Mouse (Mus musculus) hindbrain, embryonic 16.5 days (tissue): ENCODE data around the gene Trim71. TPM values are rescaled to one million over a fixed set of nuclear protein-coding genes. Genes with fewer than 3 reads are reported as not detected.

Source experiments
- ATAC-seq: fragments of 200-750 bp; cut with Nextera tagmentation; 2 replicates; pipeline ENCODE4 v1.8.0; 2017; ENCODE audit warnings: moderate TSS enrichment, moderate library complexity
- H3K27ac ChIP-seq: fragments of 300-500 bp; sonication (generic); 2 replicates; pipeline ENCODE4 v1.5.1; 2014; ENCODE audit warnings: low read depth, mild to moderate bottlenecking, control low read depth, low read length, moderate library complexity
- H3K27me3 ChIP-seq: fragments of 300-500 bp; sonication (generic); replicated peaks from 2 replicates; pipeline ENCODE4 v1.6.1; 2014; ENCODE audit warnings: low read length; ENCODE audit not compliant: control insufficient read depth, insufficient read depth
- H3K36me3 ChIP-seq: fragments of 300-500 bp; sonication (generic); 2 replicates; pipeline ENCODE4 v1.6.1; 2014; ENCODE audit warnings: mild to moderate bottlenecking, low read length, moderate library complexity, mixed read lengths; ENCODE audit not compliant: control insufficient read depth, insufficient read depth
- H3K4me1 ChIP-seq: fragments of 300-500 bp; sonication (generic); 2 replicates; pipeline ENCODE4 v1.6.1; 2014; ENCODE audit warnings: low read depth, low read length; ENCODE audit not compliant: control insufficient read depth, insufficient read depth
- H3K4me2 ChIP-seq: fragments of 300-500 bp; sonication (generic); 2 replicates; pipeline ENCODE4 v1.6.1; 2014; ENCODE audit warnings: mild to moderate bottlenecking, low read length, control low read depth, moderate library complexity
- H3K4me3 ChIP-seq: fragments of 300-500 bp; sonication (generic); 2 replicates; pipeline ENCODE4 v1.5.1; 2014; ENCODE audit warnings: mild to moderate bottlenecking, low read length, control low read depth, moderate library complexity
- H3K9ac ChIP-seq: fragments of 300-500 bp; sonication (generic); 2 replicates; pipeline ENCODE4 v1.6.1; 2014; ENCODE audit warnings: low read depth, mild to moderate bottlenecking, control low read depth, low read length, moderate library complexity
- H3K9me3 ChIP-seq: fragments of 300-500 bp; sonication (generic); 2 replicates; pipeline ENCODE4 v1.6.1; 2014; ENCODE audit warnings: mild to moderate bottlenecking, low read length, moderate library complexity; ENCODE audit not compliant: control insufficient read depth
- WGBS: fragments of 180-500 bp; shearing (Covaris S2); extraction: QIAGEN DNeasy Blood & Tissue Kit; methylation state at CpG from one replicate; pipeline ENCODE4 v1.1.7; 2014; 5-methylcytosine and 5-hydroxymethylcytosine counted together
- polyA plus RNA-seq: library from polyadenylated mRNA; unstranded; fragments of >200 nt; fragmentation: Nextera tagmentation; extraction: Ambion mirVana; gene quantifications from 2 replicates; pipeline ENCODE4 v1.2.1, GENCODE M21; 2015

Trim71 gene
- polyA plus RNA-seq, 1 experiment from 2014 or later: 0.14 TPM

DNA sequence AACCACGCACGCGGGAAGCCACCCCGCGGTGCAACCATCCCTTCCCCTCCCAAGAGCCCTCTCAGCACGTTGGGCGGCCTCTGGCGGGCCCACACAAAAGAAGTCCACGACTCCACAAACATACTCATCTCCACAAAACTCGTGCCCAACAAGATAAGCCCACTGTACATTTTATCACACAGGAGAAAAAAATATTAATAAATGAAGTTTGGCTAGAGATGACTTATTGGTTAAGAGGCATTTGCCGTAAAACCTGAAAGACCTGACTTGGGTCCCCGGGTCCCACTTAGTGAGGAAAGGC, 2.5 kb downstream of the Trim71 start:
- Histone ChIP-seq H3K9me3 (no peaks in the 10 kb centered on the region), H3K4me2 (peak overlapping the region; percentile 70), H3K4me1 (peaks cover 25% of the 10 kb centered on the region), H3K27ac (no peak overlapping the region), H3K9ac (no peak overlapping the region), H3K4me3 (peak overlapping the region; percentile 59), H3K36me3 (no peaks in the 10 kb centered on the region), H3K27me3 (peaks cover 40% of the 10 kb centered on the region)
- no peak for ATAC-seq
- under 1% methylated on average over 12 of the region's 12 CpGs for WGBS

DNA sequence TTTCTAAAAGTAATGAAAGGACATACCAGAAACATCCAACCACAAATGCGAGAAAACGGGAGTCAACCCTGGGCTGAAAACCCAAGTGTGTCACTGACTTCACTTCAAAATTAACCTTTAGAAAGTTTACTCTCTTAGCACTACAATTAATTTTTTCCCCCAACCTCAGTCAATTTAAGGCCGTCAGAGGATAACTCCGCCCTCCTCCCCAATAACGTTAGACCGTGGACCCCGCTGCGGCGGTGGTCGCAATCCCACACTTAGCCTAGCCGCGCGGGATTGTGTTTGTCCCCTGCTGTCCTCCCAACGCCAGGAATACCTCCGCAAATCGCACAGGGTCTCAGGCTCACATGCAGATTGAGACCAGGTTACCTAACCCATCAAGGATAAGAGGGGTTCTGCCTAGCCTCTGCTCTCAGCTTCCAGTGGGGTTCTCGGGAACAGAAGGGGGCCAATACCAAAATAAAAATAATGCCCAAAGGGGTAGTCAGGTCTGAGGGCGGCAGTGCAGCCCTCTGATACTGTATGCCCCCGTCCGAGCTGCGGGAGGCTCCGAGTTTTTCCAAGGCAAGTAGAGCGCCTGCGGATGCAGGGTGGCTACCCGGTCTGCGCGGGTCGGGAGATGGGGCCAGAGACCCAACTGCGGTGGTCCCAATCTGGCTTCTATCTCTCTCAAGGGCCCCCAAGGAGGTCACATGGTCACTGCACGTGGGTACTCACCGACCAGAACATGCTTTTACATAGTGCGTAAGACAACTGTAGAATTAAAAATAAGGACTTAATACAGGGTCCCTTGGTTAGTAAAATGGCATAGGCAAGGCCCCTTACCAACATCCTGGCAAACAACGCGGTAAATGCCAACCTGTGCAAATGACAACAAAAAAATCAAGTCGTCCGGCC, 3.1 kb downstream of the Trim71 start:
- Histone ChIP-seq H3K9me3 (no peaks in the 10 kb centered on the region), H3K4me2 (peak overlapping the region; percentile 70), H3K4me1 (peaks cover 25% of the 10 kb centered on the region), H3K36me3 (no peaks in the 10 kb centered on the region), H3K27ac (no peak overlapping the region), H3K4me3 (peak overlapping the region; percentile 59), H3K9ac (no peak overlapping the region), H3K27me3 (peaks cover 40% of the 10 kb centered on the region)
- WGBS: 2% methylated on average over 36 of the region's 36 CpGs
- no peak for ATAC-seq

DNA sequence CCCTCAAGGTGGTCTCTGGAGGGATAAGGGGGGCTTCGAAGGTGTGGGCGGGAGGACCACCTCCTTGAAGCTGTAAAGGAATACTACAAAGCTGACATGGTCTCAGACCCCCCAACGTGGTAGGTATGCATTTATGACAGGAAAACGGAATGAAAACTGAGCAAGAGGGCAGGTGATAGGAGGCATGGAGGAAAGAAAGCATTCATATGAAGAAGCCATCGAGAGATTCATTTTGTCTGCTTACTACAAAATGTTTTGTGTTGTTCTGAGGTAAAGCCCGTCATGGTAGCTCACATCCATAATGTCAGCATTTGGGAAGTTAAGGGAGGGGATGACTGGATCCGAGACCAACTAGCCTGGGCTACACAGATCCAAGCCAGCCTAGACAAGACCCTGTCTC, 4.0 kb downstream of the Trim71 start:
- H3K27me3 ChIP-seq: peaks cover 40% of the 10 kb centered on the region
- 19% methylated on average over 7 of the region's 7 CpGs for WGBS
- H3K4me1 ChIP-seq: peaks cover 25% of the 10 kb centered on the region

DNA sequence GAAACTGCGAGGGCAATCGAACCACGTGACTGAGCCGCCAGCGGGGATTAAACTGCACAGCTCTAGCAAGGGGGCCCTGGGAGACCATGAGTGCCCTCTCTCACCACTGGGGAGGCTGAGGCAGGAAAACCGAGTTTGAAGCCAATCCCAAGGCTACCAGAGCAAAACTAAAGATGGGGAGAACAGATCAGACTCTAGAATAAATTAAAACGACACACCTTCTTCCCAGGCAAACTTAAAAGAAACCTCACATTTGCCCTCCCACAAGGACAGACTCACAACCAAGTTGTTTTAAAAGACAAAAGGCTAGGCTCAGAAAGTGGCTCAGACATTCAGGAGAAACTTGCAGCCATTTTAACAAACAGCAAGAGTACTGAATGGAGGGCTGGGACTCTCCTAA, 7.1 kb downstream of the Trim71 start:
- no peak for ATAC-seq
- peaks cover 22% of the 10 kb centered on the region for H3K27me3 ChIP-seq
- H3K4me2 ChIP-seq: no peak overlapping the region
- H3K27ac ChIP-seq: no peak overlapping the region
- H3K9ac ChIP-seq: no peak overlapping the region
- WGBS: 17% methylated on average over 7 of the region's 7 CpGs
- H3K4me1 ChIP-seq: peaks cover 16% of the 10 kb centered on the region
- H3K4me3 ChIP-seq: no peak overlapping the region
- H3K9me3 ChIP-seq: no peaks in the 10 kb centered on the region
- H3K36me3 ChIP-seq: no peaks in the 10 kb centered on the region

More for the DNA sequence above, 4.0 kb downstream of the Trim71 start:
- Histone ChIP-seq H3K9ac (no peak overlapping the region), H3K4me3 (no peak overlapping the region), H3K27ac (no peak overlapping the region), H3K9me3 (no peaks in the 10 kb centered on the region), H3K36me3 (no peaks in the 10 kb centered on the region), H3K4me2 (no peak overlapping the region)
- no peak for ATAC-seq

DNA sequence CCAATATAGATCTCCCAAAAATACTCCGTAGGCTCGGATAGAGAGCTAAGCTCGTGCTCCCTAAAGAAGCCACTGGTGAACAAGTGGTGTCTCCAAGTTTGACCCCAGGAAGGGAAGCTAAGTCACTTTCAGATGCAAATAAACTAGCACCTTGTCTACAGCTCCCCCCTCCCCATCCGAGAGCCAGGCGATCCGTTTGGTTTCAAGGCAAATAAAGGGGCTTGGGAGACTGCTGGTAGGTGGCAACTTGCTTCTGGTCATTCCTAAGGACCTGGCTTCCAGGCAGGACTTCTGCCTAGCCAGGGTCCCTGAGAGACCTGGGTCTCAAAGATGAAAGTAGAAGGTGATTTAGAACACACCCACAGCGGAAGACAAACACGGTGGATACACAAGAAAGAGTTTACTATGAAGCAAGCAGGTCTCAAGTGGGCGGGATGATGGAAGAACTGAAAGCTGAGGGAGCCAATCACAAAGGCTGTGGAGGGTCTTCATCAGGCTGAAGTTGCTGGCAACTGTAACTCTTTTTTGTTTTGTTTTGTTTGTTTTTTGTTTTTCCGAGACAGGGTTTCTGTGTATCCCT, 7.8 kb downstream of the Trim71 start:
- Histone ChIP-seq H3K27ac (no peak overlapping the region), H3K4me2 (no peak overlapping the region), H3K4me1 (peaks cover 12% of the 10 kb centered on the region), H3K27me3 (peaks cover 15% of the 10 kb centered on the region), H3K36me3 (no peaks in the 10 kb centered on the region), H3K9me3 (no peaks in the 10 kb centered on the region), H3K4me3 (no peak overlapping the region), H3K9ac (no peak overlapping the region)
- 39% methylated on average over 10 of the region's 10 CpGs for WGBS
- ATAC-seq: no peak

DNA sequence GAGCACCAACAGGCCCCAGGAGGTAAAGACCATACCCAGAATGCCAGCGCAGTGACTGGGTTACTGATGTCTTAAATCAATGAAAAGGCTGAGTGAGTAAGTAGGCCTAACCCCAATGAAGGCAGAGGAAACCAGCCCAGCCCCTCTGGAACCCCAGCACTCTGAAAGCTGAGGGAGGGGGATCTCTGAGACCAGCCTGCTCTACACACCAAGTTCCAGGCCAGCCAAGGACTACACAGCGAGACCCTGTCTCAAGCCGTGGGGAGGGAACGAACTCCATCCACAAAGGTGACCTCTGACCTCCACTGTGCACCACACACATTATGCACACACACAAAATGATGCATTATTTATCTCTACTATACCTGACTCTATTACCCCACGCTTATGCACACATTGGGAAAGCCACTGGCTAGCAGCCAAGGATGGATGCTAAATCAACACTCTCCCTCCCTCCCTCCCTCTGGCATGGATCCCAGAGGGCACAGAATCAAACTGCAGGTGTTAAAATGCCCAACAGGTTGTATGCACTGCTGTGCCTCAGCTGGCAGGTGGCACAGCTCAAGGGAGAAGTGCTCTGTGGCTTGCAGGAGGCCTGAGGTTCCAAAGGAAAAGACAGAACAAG, 9.7 kb downstream of the Trim71 start:
- peaks cover 4% of the 10 kb centered on the region for H3K27me3 ChIP-seq
- peak; percentile 9; the same call in 1 of the 2 replicates for ATAC-seq
- WGBS: 50% methylated on average over 5 of the region's 5 CpGs

DNA sequence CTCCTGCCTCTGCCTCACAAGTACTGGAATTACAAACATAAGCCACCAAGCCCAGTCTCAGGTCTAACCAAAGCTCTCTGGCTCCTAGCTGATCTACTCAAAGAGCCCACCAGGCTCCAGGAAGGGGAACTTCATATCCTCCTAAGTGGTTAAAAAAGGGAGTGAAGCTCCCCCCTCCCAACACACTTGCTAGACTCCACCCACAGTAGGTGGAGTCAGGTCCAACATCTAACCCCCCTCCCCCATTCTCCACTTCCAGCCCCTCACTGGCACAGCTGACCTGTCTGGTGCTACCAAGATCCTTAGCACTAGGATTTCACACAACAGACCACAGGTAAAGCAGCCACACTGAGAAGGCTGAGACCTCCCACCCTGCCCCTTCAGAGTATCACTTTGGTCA, 10.3 kb downstream of the Trim71 start:
- no peak overlapping the region for H3K4me2 ChIP-seq
- no peak overlapping the region for H3K27ac ChIP-seq
- H3K4me1 ChIP-seq: peaks cover 7% of the 10 kb centered on the region; the same call in 1 of the 2 replicates
- no peaks in the 10 kb centered on the region for H3K9me3 ChIP-seq
- no peaks in the 10 kb centered on the region for H3K36me3 ChIP-seq
- H3K4me3 ChIP-seq: no peak overlapping the region
- no peak overlapping the region for H3K9ac ChIP-seq
- ATAC-seq: no peak
- peaks cover 3% of the 10 kb centered on the region for H3K27me3 ChIP-seq

More for the DNA sequence above, 9.7 kb downstream of the Trim71 start:
- Histone ChIP-seq H3K4me2 (no peak overlapping the region), H3K9ac (no peak overlapping the region), H3K4me3 (no peak overlapping the region), H3K9me3 (no peaks in the 10 kb centered on the region), H3K36me3 (no peaks in the 10 kb centered on the region), H3K4me1 (peaks cover 7% of the 10 kb centered on the region; the same call in 1 of the 2 replicates), H3K27ac (no peak overlapping the region)

DNA sequence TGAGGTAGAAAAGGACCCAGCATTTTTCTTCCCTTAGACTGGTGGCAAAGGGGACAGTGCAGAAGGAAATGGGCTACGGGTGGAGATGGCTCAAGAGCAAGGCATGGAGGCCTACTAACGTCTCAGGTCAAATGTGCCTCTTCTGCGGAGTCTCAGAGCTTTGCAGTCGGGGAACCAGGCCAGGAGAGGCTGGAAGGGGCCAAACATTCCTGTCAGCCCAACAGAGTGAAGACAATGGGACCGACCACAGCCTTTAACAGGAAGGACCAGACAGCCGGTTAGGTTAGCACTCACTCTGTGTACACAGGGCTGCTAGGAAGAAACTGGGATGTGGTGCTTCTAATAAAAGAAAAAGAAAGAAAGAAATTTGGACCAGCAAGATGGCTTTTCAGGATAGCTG, 14.1 kb downstream of the Trim71 start:
- no peak overlapping the region for H3K4me3 ChIP-seq
- WGBS: 15% methylated on average over 6 of the region's 6 CpGs
- no peaks in the 10 kb centered on the region for H3K36me3 ChIP-seq
- no peak overlapping the region for H3K4me2 ChIP-seq
- no peak overlapping the region for H3K27ac ChIP-seq
- no peaks in the 10 kb centered on the region for H3K9me3 ChIP-seq
- H3K4me1 ChIP-seq: peaks cover 7% of the 10 kb centered on the region; the same call in 1 of the 2 replicates
- H3K27me3 ChIP-seq: no peaks in the 10 kb centered on the region; the same call in 1 of the 2 replicates
- H3K9ac ChIP-seq: no peak overlapping the region
- no peak for ATAC-seq

DNA sequence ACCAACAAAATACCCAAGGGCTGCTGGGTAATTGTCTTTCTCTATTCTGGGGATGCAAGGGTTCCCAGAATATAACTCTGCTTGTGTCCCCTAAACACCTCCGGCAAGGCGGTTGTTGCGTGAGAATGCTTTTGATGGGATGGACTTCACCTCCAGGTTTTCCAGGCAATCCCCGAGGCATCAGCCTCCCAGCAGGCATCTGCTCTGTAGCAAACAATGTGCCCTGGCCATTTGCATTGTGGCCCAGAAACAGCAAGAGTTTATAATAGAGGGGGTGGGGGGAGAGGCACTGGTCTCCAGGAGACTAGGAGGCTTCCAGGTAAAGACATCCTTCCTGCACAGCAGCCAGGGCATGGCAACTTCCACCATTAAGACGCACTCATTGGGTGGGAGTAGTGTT, 15.1 kb downstream of the Trim71 start:
- Histone ChIP-seq H3K9ac (no peak overlapping the region), H3K36me3 (no peaks in the 10 kb centered on the region), H3K27me3 (no peaks in the 10 kb centered on the region; the same call in 1 of the 2 replicates), H3K4me1 (peaks cover 4% of the 10 kb centered on the region; the same call in 1 of the 2 replicates), H3K4me3 (no peak overlapping the region), H3K4me2 (no peak overlapping the region), H3K9me3 (no peaks in the 10 kb centered on the region), H3K27ac (no peak overlapping the region)
- WGBS: 20% methylated on average over 5 of the region's 5 CpGs
- ATAC-seq: no peak
